Mouse (Mus musculus): ENCODE results near the gene Dram2. TPM values are rescaled to one million over a fixed set of nuclear protein-coding genes. Genes with fewer than 3 reads are reported as not detected.
"Not testable (repeated sequence)": the region's sequence is repeated elsewhere in the genome, so short reads cannot be mapped to it uniquely, and the experiment has no call there.

Dram2 gene
- polyA plus RNA-seq, 1 experiment from 2014 or later, result 211 TPM

DNA sequence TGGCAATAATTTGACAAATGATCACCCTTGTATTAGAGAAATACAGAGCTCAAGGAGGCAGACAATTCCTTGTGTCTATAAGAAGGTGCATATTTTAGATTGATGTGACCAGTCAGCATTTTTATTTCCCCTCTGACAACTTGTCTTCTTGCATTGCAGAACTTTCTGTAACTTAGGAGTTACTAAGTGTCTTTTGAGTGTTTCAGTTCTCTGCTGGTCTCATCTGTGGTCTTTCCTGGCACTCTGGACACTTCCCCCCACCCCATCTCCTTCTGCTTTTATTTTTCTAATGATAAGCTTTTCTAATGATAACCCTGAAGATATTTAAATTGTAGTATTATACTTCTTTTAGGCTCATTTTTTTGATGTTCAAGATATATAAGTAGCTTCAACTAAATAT, 10.7 kb downstream of the Dram2 start:
- Histone ChIP-seq H3K79me2 (ENCODE audit: inconsistent target) (peaks cover 67% of the 10 kb centered on the region), H3K27ac (peak overlapping the region; percentile 71), H3K36me3 (ENCODE audit: inconsistent target) (peaks cover 30% of the 10 kb centered on the region; the same call in 1 of the 2 replicates), H3K4me3 (ENCODE audit: inconsistent target) (no peak overlapping the region)

DNA sequence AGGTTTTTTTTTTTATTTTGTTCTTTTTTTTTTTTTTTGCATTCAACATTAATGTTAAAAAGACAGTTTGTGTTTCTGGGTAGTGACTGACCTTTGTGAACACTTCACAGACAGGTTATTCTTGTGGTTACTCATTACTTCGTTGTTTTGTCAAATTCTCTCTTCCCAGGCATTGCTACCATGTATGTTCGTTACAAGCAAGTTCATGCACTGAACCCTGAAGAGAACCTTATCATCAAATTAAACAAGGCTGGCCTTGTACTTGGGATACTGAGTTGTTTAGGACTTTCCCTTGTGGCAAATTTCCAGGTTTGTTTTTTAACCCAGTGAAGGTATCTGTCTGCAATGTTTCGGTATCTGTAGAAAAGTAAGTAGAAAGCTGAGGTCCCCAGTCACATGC, 18.3 kb downstream of the Dram2 start:
- Histone ChIP-seq H3K27ac (no peak overlapping the region), H3K4me3 (ENCODE audit: inconsistent target) (no peak overlapping the region), H3K36me3 (ENCODE audit: inconsistent target) (peaks cover 49% of the 10 kb centered on the region), H3K79me2 (ENCODE audit: inconsistent target) (peaks cover 24% of the 10 kb centered on the region; the same call in 1 of the 2 replicates)
- 93% methylated on average over 3 of the region's 3 CpGs for WGBS (ENCODE audit: missing documents)

DNA sequence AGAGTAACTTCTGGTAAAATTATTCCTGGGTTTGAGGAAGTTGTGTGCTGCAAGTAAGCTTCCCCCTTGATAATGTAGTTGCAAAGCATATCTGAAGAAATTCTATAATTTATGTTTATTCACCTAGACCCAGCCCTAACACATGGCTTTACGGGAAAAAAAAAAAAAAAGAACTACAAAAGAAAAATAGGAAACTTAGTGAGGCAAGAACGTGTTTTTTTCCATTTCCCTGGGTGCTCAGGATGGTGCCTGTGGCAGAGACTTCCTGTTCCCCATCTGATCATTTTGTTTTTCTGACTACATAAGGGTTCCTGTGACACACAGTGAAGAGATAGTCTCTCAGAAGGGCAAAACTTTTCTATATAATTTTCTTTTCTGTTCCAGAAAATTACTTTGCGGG, 25.6 kb downstream of the Dram2 start:
- peaks cover 31% of the 10 kb centered on the region for H3K36me3 ChIP-seq (ENCODE audit: inconsistent target)
- peaks cover 8% of the 10 kb centered on the region; the same call in 1 of the 2 replicates for H3K79me2 ChIP-seq (ENCODE audit: inconsistent target)
- no peak overlapping the region for H3K4me3 ChIP-seq (ENCODE audit: inconsistent target)
- 50% methylated on average over 2 of the region's 3 CpGs for WGBS (ENCODE audit: missing documents)
- peak overlapping the region; percentile 19; the same call in 1 of the 2 replicates for H3K27ac ChIP-seq

- no peak overlapping the region for H3K27ac ChIP-seq
- H3K4me3 ChIP-seq (ENCODE audit: inconsistent target), result no peak overlapping the region
- peaks cover 8% of the 10 kb centered on the region; the same call in 1 of the 2 replicates for H3K36me3 ChIP-seq (ENCODE audit: inconsistent target)
- 100% methylated on average over 2 of the region's 2 CpGs for WGBS (ENCODE audit: missing documents)
- no peaks in the 10 kb centered on the region for H3K79me2 ChIP-seq (ENCODE audit: inconsistent target)
Observed at GRCm38 (mm10) chr3:106579296-106579695, 31.7 kb downstream of the Dram2 start.

DNA sequence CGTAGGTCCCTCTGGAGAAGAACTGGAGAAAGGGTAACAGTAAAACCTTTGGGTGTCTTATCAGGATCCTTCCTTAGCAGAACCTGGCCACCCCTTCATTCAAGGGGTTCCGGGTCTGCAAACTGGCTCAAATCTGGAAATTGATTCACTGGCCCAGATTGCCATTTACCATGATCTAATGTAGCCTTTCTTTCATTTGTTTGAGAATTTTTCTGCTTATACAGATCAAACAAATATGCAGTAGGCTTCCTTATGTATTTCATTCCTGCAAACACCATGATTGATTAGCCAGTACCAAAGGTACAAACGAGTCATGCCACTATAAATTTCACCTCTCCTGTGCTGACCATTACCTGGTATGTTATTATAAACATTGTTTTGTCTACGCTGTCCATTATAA, 46.0 kb downstream of the Dram2 start:
- not testable (repeated sequence) for H3K36me3 ChIP-seq (ENCODE audit: inconsistent target); H3K79me2 ChIP-seq (ENCODE audit: inconsistent target); H3K4me3 ChIP-seq (ENCODE audit: inconsistent target); H3K27ac ChIP-seq
- 87% methylated on average over 4 of the region's 4 CpGs for WGBS (ENCODE audit: missing documents)

- 86% methylated on average over 1 of the region's 1 CpGs for WGBS (ENCODE audit: missing documents)
- H3K4me3 ChIP-seq (ENCODE audit: inconsistent target), result no peak overlapping the region
- H3K27ac ChIP-seq, result no peak overlapping the region
- no peaks in the 10 kb centered on the region for H3K79me2 ChIP-seq (ENCODE audit: inconsistent target)
- no peaks in the 10 kb centered on the region for H3K36me3 ChIP-seq (ENCODE audit: inconsistent target)
Observed at GRCm38 (mm10) chr3:106618103-106618502, 70.5 kb downstream of the Dram2 start.

Other genes with a start within 250 kb of the Dram2 start
- gene Chil6, start 141.6 kb upstream of the Dram2 start, polyA plus RNA-seq (2018), result not detected in 3 replicates
- gene Dennd2d, start 65.4 kb upstream of the Dram2 start, polyA plus RNA-seq (2018), result 1.8 to 2.7 TPM (median 2.1 TPM) in 3 replicates
- gene Cept1, start within 50 bp of the Dram2 start, polyA plus RNA-seq (2018), result 73.6 to 155 TPM (median 154 TPM) in 3 replicates
- 20.1 to 62.4 TPM (median 25.0 TPM) in 3 replicates for gene Lrif1, start 137.2 kb downstream of the Dram2 start, polyA plus RNA-seq (2018)
- 844 to 1,170 TPM (median 895 TPM) in 3 replicates for gene Cd53, start 242.4 kb downstream of the Dram2 start, polyA plus RNA-seq (2018)

All from macrophage (primary cell).